Mouse (Mus musculus): ENCODE data around the gene Tshz2.

The Tshz2 gene

DNA sequence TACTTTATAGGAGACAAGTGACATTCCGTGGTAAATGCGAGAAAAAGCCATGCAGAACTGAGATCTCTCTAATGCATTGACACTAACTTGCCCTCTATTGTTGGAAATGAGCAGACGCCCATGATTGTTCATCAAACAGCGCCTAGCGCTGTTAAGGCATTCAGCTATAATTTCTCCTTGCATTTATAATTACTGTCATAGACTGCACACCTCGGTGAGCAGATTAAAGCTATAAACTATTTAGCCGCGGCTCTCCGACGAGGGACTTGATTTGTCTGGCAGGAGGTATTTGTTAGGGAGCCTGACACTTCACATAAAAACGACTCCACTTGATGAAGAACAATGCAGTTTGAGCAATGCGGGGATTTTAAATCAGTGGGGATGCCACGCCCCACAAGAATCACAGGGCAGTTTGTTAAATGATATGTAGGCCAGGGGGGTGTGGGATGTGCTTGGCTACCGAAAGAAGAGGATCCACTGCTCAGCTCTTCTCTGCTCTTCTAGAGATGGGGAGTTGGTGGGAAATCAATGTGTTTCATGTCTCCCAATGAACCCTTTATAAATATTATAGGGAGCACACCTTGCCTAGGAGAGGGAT, 259.7 kb downstream of the Tshz2 start:
- DNase-seq: no peak

DNA sequence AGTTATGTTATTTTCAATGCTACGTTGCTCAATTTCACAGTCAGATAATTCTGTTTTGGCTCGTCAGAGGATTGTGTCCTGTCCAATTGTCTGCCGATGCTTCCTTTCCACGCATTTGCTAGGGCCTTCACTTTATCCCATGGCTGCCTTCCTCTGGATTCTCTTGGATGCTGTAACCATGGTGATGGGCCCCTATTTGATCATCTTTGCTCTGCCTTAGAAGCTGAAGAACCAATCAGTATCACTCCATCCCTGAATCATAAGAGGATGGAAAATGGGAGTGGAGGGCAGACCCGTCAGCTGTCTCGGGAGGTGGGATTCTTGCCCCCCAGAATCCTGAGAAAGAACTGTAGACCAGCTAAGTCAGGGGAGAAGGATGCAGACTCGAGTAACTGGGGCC, 270.1 kb downstream of the Tshz2 start:
- DNase-seq: no peak

DNA sequence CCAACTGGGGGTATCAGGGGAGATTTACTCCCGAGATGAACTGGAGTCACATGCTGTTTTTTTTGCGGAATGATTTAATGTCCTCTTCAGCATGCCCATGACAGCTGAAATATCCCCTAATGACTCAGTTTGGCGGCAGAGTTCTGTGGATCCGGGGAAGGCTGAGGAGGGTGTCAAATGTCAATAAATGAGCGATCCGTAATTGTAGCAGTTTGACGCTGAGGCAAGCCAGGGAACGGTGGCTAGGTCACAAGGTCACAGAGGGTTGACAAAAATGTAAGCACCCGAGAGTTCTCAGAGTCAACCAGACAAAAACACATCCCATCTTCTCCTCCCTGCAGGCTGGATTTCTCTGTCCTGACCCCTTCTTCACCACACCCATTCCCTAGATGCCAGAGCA, 273.6 kb downstream of the Tshz2 start:
- DNase-seq: peak; percentile 70

- no peak for DNase-seq
Measured at GRCm38 (mm10) chr2:169907979-169908378, 275.2 kb downstream of the Tshz2 start.

GRCm38 (mm10) chr2:169910606-169911005, 277.8 kb downstream of the Tshz2 start:
- no peak for DNase-seq

- DNase-seq: no peak
Measured at GRCm38 (mm10) chr2:169912826-169913225, 280.0 kb downstream of the Tshz2 start.

- no peak for DNase-seq
Measured at GRCm38 (mm10) chr2:169914903-169915302, 282.1 kb downstream of the Tshz2 start.

- no peak for DNase-seq
Measured at GRCm38 (mm10) chr2:169915326-169915725, 282.5 kb downstream of the Tshz2 start.

GRCm38 (mm10) chr2:169919111-169919695, 286.4 kb downstream of the Tshz2 start:
- DNase-seq: no peak

DNA sequence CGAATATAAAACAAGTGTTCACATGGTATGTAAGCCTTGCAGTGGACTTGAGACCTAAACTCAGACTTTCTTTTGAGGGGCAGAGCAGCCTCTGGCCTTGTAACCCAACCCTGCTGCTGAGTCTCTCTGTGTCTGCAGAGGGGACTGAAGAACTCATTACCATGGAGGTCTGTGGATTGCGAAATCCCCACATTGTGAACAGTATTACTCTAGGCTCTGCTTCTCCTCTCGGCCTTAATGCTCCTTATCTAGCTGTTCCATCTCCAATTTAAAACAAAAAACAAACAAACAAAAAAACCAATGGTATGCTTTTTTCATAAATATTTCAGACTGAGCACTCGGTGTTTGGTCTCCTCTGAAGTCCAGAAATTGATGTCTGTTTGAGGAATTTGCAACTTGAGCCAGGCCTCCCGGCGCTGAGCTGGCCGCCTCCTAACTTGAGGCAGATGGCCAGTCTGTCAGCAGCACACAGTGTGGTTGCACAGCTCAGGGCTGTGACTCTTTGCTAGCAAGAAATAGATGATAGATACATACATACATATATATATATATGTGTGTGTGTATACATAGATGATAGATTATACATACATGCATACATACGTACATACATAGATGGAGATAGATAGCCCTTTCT, 291.5 kb downstream of the Tshz2 start:
- peak; percentile 51 for DNase-seq

DNA sequence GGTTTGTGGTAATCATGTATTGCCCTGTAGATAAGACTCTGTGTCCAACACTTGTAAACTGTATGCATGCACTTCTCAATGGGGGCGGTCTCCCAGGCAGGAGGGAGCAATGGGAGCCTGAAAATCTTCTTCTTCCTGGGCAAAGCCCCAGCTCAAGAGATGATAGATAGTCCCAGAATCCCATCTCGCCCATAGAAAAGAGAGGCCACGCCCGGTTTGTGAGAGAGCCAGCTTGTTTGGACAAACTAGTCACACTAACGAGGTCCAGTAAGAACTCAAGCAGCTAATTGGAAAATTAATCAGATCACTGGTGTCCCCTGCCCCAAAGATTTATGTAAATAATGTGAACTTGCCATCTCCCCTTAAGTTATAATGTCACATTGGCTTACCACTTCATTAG, 292.7 kb downstream of the Tshz2 start:
- no peak for DNase-seq

DNA sequence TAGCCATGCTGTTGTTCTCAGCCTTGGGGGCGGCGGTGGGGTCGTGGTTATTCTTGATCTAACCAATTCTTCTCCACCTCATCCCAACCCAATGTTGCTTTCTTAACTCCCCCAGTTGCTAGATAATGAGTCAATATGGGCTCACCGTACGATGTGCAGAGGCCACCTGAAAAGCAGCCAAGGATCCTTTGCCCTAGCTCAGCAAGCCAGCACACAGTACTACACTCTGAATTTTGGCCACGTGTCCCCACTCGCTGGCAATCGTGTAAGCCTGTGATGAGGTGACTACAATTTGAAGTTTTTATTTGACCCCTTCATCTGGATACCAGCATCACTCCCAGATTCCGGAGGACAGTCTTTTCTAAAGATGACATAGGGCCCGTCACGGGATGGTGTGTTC, 293.2 kb downstream of the Tshz2 start:
- DNase-seq: no peak

GRCm38 (mm10) chr2:169927401-169927800, 294.6 kb downstream of the Tshz2 start:
- no peak for DNase-seq

- no peak for DNase-seq
Measured at GRCm38 (mm10) chr2:169928447-169929120, 295.8 kb downstream of the Tshz2 start.

DNA sequence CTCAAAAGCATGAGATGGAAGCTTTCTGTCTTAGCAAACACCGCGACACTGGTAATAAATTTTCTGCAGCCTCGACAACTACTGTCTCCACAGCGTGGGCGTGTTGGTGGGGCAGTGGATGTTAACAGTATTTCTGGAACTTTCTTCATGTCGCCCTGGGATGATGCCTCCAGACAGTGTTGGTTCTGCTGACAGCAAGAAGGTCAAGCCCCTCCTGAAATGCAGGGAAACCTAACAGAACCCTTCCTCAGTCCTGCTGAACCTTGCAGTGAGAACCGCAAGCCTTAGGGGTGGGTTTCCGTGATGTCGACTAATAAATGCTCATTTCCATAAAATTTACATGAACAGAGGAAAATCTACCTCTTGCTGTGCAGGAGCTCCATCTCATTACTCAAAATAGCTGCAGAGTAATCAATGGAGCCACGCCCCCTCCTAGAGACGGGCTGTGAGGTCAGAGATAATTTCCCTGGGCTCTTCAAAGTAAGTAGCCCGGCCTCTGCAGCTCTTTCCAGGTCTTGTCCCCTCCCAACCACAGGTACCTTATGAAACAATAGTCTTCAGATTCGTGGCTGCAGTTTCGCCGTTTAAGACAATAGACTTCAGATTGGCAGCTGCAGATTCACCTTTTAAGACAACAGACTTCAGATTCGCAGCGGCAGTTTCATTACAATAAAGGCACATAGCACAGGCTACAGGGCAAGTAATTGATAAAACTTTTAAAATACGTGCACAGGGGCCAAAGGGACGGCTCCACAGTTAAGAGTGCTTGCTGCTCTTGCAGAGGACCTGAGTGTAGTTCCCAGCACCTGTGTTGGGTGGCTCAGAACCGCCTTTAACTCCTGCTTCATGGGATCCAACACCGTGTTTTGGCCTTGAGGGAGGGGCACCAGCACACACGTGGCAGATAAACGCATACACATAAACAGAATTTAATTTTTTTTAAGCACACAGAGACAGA, 297.0 kb downstream of the Tshz2 start:
- DNase-seq: peak; percentile 83

DNA sequence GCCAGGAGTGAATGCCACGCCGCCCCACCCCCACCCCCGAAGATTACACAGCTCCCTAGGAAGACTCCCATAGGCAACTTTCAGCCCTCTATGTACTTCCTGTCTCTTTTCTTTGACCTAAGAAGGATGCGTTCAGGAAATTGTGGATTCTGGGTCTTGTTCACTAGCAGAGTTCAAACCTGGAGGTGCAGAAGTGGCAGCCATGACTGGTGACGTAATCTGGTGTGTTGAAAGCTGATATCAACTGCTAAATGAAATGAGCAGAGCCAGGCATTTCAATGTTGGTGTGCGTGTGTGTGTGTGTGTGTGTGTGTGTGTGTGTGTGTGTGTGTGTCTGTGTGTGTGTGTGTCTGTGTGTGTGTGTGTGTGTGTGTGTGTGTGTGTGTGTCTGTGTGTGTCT, 302.8 kb downstream of the Tshz2 start:
- DNase-seq: no peak

- no peak for DNase-seq
Measured at GRCm38 (mm10) chr2:169940297-169941142, 307.7 kb downstream of the Tshz2 start.

DNA sequence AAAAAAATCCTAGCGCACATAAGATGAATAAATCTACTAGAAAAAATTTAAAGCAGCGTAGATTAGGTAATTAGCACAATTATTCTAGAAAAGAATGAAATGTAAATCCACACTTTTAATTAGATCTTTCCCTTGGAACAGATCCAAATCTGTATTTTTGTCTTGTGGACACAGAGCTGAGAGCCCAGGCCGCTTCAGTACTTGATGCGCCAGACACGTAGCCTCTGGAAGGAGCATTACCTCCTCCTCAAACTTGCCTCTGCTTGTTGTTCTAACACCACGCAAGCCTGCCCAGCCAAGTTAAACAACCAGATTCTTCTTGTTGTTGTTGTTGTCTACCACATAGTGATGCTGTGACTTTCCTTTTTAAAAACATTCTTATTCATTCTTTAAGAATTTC, 310.9 kb downstream of the Tshz2 start:
- DNase-seq: no peak

GRCm38 (mm10) chr2:169948139-169948538, 315.3 kb downstream of the Tshz2 start:
- DNase-seq: no peak

DNA sequence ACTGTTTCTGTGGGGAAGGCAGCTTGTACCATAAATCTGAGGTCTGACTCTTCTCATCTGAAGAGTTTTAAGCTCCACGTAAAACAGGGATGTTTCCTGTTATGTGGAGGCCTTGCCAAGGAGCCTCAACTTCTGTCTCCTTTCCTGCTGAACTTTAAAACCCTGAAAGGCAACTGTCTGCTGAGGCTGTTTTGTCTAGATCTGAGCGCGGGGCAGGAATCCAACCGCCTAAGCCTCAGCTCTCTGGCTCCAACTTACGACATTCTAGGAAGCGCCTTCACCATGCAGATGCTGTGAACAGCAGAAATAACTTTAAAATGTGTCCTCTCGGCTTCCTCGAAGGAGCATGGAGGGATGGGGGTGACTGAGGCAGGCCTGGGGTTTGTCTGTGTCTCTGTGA, 318.2 kb downstream of the Tshz2 start:
- no peak for DNase-seq

DNA sequence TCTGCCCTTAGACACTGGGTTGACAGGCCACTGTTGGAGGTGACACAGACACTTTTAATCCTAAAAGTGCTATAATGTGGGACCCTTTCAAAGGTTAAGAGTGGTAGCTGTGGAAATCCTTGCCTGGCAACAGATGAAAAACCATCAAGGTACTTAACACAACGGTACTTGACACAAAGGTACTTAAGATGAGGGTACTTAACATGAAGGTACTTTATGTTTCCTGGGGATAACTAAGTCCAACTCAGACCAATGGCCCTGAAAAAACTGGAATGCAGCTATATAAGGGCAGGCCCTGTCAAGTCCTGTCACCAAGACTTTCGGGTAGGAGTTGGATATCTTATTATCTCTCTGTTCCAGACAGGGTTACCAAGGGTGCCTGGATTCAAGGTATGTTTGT, 320.2 kb downstream of the Tshz2 start:
- no peak for DNase-seq

Data from embryo, embryonic 11 days (tissue).